Mouse (Mus musculus) spleen, adult 2 months (tissue): Measurements from ENCODE around the gene Col5a2. TPM values are rescaled to one million over a fixed set of nuclear protein-coding genes. Genes with fewer than 3 reads are reported as not detected.

Source experiments
- DNase-seq, 2 experiments: peaks; one replicate each; pipeline versions ENCODE4 v3.0.0 to v3.0.0-alpha.2; 2012 to 2021; ENCODE audit warnings: low spot score in 2 of 2, low read depth in 1 of 2
- H3K27ac ChIP-seq: fragments of 200-500 bp; 2 replicates; pipeline ENCODE4 v1.5.1; 2012; ENCODE audit warnings: low read length, inconsistent platforms; ENCODE audit not compliant: insufficient read depth
- H3K27me3 ChIP-seq: fragments of 200-500 bp; 2 replicates; pipeline ENCODE4 v1.6.1; 2012; ENCODE audit warnings: mild to moderate bottlenecking, moderate library complexity, low read length, inconsistent platforms; ENCODE audit not compliant: control insufficient read depth, insufficient read depth
- H3K36me3 ChIP-seq: fragments of 200-500 bp; 2 replicates; pipeline ENCODE4 v1.6.1; 2012; ENCODE audit warnings: mild to moderate bottlenecking, low read length, inconsistent platforms; ENCODE audit not compliant: control insufficient read depth, insufficient read depth
- H3K4me1 ChIP-seq: fragments of 200-500 bp; 2 replicates; pipeline ENCODE4 v1.6.1; 2011; ENCODE audit warnings: inconsistent platforms; ENCODE audit not compliant: control insufficient read depth, insufficient read depth, insufficient read length
- H3K4me3 ChIP-seq: fragments of 200-500 bp; 2 replicates; pipeline ENCODE4 v1.5.1; 2011; ENCODE audit warnings: mild to moderate bottlenecking, inconsistent platforms; ENCODE audit not compliant: insufficient read depth, insufficient read length; ENCODE audit errors: extremely low read depth
- CTCF ChIP-seq: fragments of 200-500 bp; IDR thresholded peaks from 2 replicates; pipeline ENCODE4 v1.5.1; 2011; ENCODE audit warnings: mild to moderate bottlenecking, inconsistent platforms; ENCODE audit not compliant: insufficient read depth, insufficient read length, insufficient replicate concordance; ENCODE audit errors: extremely low read depth
- POLR2A ChIP-seq: fragments of 200-500 bp; IDR thresholded peaks from 2 replicates; pipeline ENCODE4 v1.6.1; 2011; ENCODE audit warnings: low read depth, low read length, inconsistent platforms
- WGBS: fragments of 180-500 bp; shearing (Covaris S2); methylation state at CpG from one replicate; pipeline ENCODE4 v1.1.7; 2018; 5-methylcytosine and 5-hydroxymethylcytosine counted together
- polyA plus RNA-seq: library from polyadenylated mRNA; depleted of rRNA; stranded (reverse); fragments of >200 nt; gene quantifications from 2 replicates; pipeline ENCODE4 v1.2.3, GENCODE M21; 2012; rRNA removed

Col5a2 gene
- polyA plus RNA-seq, 1 experiment, result 2.4 TPM

- Histone ChIP-seq H3K4me1 (no peaks in the 10 kb centered on the region), H3K36me3 (no peaks in the 10 kb centered on the region), H3K27ac (no peak overlapping the region), H3K27me3 (no peaks in the 10 kb centered on the region), H3K4me3 (no peak overlapping the region)
- TF ChIP-seq POLR2A (no peak), CTCF (no peak)
- WGBS, result 94% methylated on average over 1 of the region's 1 CpGs
- no peak for DNase-seq
Measured at GRCm38 (mm10) chr1:45329149-45329548, 173.9 kb downstream of the Col5a2 start.

Other genes starting within 250 kb of the Col5a2 start
- gene Col3a1, start 191.7 kb downstream of the Col5a2 start, polyA plus RNA-seq, result 12.6 and 19.8 TPM in 2 replicates